Mouse (Mus musculus) lung, postnatal 0 days (tissue): ENCODE data around the gene Tubg1.
A peak's percentile ranks its signal among the peaks of the same experiment; 100 is the strongest.

Source experiments
- CTCF ChIP-seq: IDR thresholded peaks from 2 replicates; pipeline ENCODE4 v1.5.1; 2016; ENCODE audit warnings: antibody characterized with exemption, mild to moderate bottlenecking
- EP300 ChIP-seq: IDR thresholded peaks from 2 replicates; pipeline ENCODE4 v1.6.1; 2016; ENCODE audit warnings: antibody characterized with exemption, mild to moderate bottlenecking, control low read depth

- peak; percentile 84 for TF ChIP-seq CTCF
- TF ChIP-seq EP300, result no peak
Observed at GRCm38 (mm10) chr11:101095314-101096024, 24.3 kb upstream of the Tubg1 start, which contains the start of gene Psmc3ip.
